Mouse (Mus musculus) spleen, adult 2 months (tissue): ENCODE measurements around the gene 1110004F10Rik.
"Not testable (repeated sequence)": the region's sequence is repeated elsewhere in the genome, so short reads cannot be mapped to it uniquely, and the experiment has no call there.

Source experiments
- CTCF ChIP-seq: fragments of 200-500 bp; IDR thresholded peaks from 2 replicates; pipeline ENCODE4 v1.5.1; 2011; ENCODE audit warnings: mild to moderate bottlenecking, inconsistent platforms; ENCODE audit not compliant: insufficient read depth, insufficient read length, insufficient replicate concordance; ENCODE audit errors: extremely low read depth
- POLR2A ChIP-seq: fragments of 200-500 bp; IDR thresholded peaks from 2 replicates; pipeline ENCODE4 v1.6.1; 2011; ENCODE audit warnings: low read depth, low read length, inconsistent platforms

DNA sequence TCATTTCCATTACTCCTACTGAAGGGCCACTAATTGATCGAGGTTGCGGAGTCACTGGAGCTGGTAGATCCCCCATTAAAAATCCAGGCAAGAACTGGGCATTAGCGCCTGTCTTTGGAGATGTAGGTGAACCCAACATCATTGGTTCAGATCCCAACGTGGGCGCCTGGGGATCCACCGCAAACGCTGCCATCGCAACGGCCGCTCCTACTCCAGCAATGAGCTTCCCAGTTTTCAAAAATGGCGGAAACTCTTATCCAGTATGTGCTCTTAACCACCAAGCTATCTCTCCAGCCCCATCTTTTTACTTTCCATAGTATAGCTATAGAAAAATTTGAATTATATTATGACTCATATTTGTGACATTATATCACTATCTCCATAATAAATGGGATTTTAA is 45.2 kb downstream of the 1110004F10Rik start, which contains the start of gene Gm4353:
- TF ChIP-seq POLR2A, CTCF: not testable (repeated sequence)
